In genomic region chr13:55527212-55527611, GRCm38 (mm10) we compare ENCODE assay signal across 19 mouse cellular contexts. TPM values are rescaled to one million over a fixed set of nuclear protein-coding genes. Genes with fewer than 3 reads are reported as not detected.
A peak's percentile ranks its signal among the peaks of the same experiment; 100 is the strongest.
DNase-seq lines count a peak whose midpoint lies in the region; ATAC-seq and TF ChIP-seq lines count a peak whose summit lies in the region.
"Had no signal": no experiment of that assay in that cellular context is flagged by ENCODE, and none has a peak within 500 bp of the region (broad histone marks: within the 10 kb centered on the region; RNA-seq: fewer than 3 reads in every experiment).

No protein-coding gene starts in this region.

- TF ChIP-seq POLR2A in MEL (IDR thresholded peaks at IDR 0.05; ENCODE audit: control insufficient read depth in 1 of 2, insufficient read depth in 1 of 2, low read depth in 1 of 2, low read length in 2 of 2, poor library complexity in 1 of 2): no peak

- H3K4me3 ChIP-seq in left cerebral cortex, adult 2 months: no peak overlapping the region
- H3K4me3 ChIP-seq in MEL (ENCODE audit: control insufficient read depth in 1 of 2, insufficient read depth in 1 of 2, low read depth in 2 of 2, low read length in 2 of 2): no peak overlapping the region
- peak overlapping the region; percentile 34 for H3K4me3 ChIP-seq in liver, embryonic 16.5 days (ENCODE audit: low read depth, low read length)
- H3K4me3 ChIP-seq: forebrain, embryonic 15.5 days; midbrain, embryonic 15.5 days had no signal

- H3K79me2 ChIP-seq in MEL (ENCODE audit: control insufficient read depth, insufficient read depth, low read length, poor library complexity): no peaks in the 10 kb centered on the region

- 47% methylated on average over 16 of the region's 16 CpGs for WGBS in liver, embryonic 16.5 days (ENCODE audit: insufficient replicate concordance)

- peak overlapping the region; percentile 19; the same call in 1 of the 2 replicates for H3K4me2 ChIP-seq in liver, embryonic 16.5 days (ENCODE audit: low read depth, low read length)
- H3K4me2 ChIP-seq: forebrain, embryonic 15.5 days; hindbrain, embryonic 14.5 days; midbrain, embryonic 15.5 days had no signal

- H3K9ac ChIP-seq in MEL (ENCODE audit: control insufficient read depth, low read depth, low read length, poor library complexity, severe bottlenecking): no peak overlapping the region
- H3K9ac ChIP-seq in liver, embryonic 16.5 days (ENCODE audit: low read depth, low read length): 0 out of 2 replicates have a peak overlapping the region, but pooled peaks have one; percentile 18
- H3K9ac ChIP-seq: forebrain, embryonic 15.5 days; hindbrain, embryonic 14.5 days; liver, embryonic 14.5 days; midbrain, embryonic 15.5 days had no signal

- H3K4me1 ChIP-seq in MEL (ENCODE audit: control insufficient read depth in 1 of 2, insufficient read depth in 2 of 2, low read length in 2 of 2): peaks cover 0 to 31% of the 10 kb centered on the region in 2 experiments; a peak in 3 of 4 replicates
- peaks cover 35% of the 10 kb centered on the region for H3K4me1 ChIP-seq in liver, embryonic 16.5 days (ENCODE audit: control insufficient read depth, low read depth, low read length)
- H3K4me1 ChIP-seq: forebrain, embryonic 15.5 days; midbrain, embryonic 15.5 days had no signal

- TF ChIP-seq RAD21 in MEL (IDR thresholded peaks at IDR 0.05; ENCODE audit: low read depth, low read length): no peak

- intact Hi-C loops in left cerebral cortex, adult 2 months (cut with DNase I): no loop called here

- peak overlapping the region; percentile 63; the same call in 1 of the 2 replicates for H3K27ac ChIP-seq in left cerebral cortex, adult 2 months
- H3K27ac ChIP-seq in MEL (ENCODE audit: control insufficient read depth, low read depth, low read length): peak overlapping the region; percentile 63; the same call in 1 of the 2 replicates
- H3K27ac ChIP-seq in liver, embryonic 16.5 days (ENCODE audit: low read length): peak overlapping the region; percentile 55
- H3K27ac ChIP-seq: forebrain, embryonic 15.5 days; hindbrain, embryonic 14.5 days; liver, embryonic 14.5 days; midbrain, embryonic 15.5 days had no signal

- H3K27me3 ChIP-seq in MEL (ENCODE audit: control insufficient read depth in 1 of 2, insufficient read depth in 2 of 2, low read length in 2 of 2): no peaks in the 10 kb centered on the region
- no peaks in the 10 kb centered on the region for H3K27me3 ChIP-seq in liver, embryonic 16.5 days (ENCODE audit: control insufficient read depth, insufficient read depth, low read depth, low read length)
- H3K27me3 ChIP-seq: forebrain, embryonic 15.5 days; midbrain, embryonic 15.5 days had no signal

- ATAC-seq in liver, embryonic 16.5 days (ENCODE audit: low read depth): no peak
- ATAC-seq: CD4-positive, CD25-positive, alpha-beta regulatory T cell, adult 4 months; forebrain, embryonic 15.5 days; intestine, embryonic 16.5 days; midbrain, embryonic 15.5 days had no signal

- no peak for TF ChIP-seq EP300 in MEL (IDR thresholded peaks at IDR 0.05; ENCODE audit: low read depth in 1 of 2, low read length in 2 of 2)

- no peaks in the 10 kb centered on the region for H3K9me3 ChIP-seq in MEL (replicated peaks; ENCODE audit: insufficient read depth, low read length)
- no peaks in the 10 kb centered on the region for H3K9me3 ChIP-seq in liver, embryonic 16.5 days (replicated peaks; ENCODE audit: control insufficient read depth, low read length)
- H3K9me3 ChIP-seq: forebrain, embryonic 15.5 days; midbrain, embryonic 15.5 days had no signal

- no peak for TF ChIP-seq CTCF in left cerebral cortex, adult 2 months (IDR thresholded peaks at IDR 0.05)
- no peak for TF ChIP-seq CTCF in MEL (IDR thresholded peaks at IDR 0.05 in 2 of 3, conservative IDR thresholded peaks at IDR 0.05 in 1 of 3; ENCODE audit: control insufficient read depth in 1 of 3, insufficient read depth in 1 of 3, low read depth in 2 of 3, low read length in 3 of 3, poor library complexity in 1 of 3, severe bottlenecking in 1 of 3)

- H3K36me3 ChIP-seq in MEL (ENCODE audit: control insufficient read depth in 1 of 2, insufficient read depth in 2 of 2, low read length in 2 of 2): peaks cover 2 to 18% of the 10 kb centered on the region in 2 experiments; a peak in 3 of 4 replicates
- peaks cover 2% of the 10 kb centered on the region for H3K36me3 ChIP-seq in liver, embryonic 16.5 days (ENCODE audit: control insufficient read depth, insufficient read depth)

- no peak for DNase-seq in left cerebral cortex, adult 2 months (ENCODE audit: extremely low spot score in 1 of 2, low spot score in 2 of 2)
- no peak for DNase-seq in left cerebral cortex, adult 8-10 months (ENCODE audit: low spot score in 2 of 2)
- DNase-seq in B cell, adult 2 months: peak; percentile 40 to 43
- no peak for DNase-seq in MEL (ENCODE audit: low read depth, low spot score)
- no peak for DNase-seq in retina, postnatal 1 day
- no peak for DNase-seq in left cerebral cortex, adult 18-20 months (ENCODE audit: low spot score in 2 of 2)
- no peak for DNase-seq in testis, postnatal 14 days (ENCODE audit: low spot score)
- DNase-seq: adrenal gland, adult 8-10 months; cerebellum, adult 18-20 months; cerebellum, postnatal 36 days; heart, adult 18-20 months; right cerebral cortex, adult 18-20 months had no signal

TF ChIP-seq in MEL, 35 proteins besides CTCF, POLR2A, EP300 and RAD21:
- TF ChIP-seq ZMIZ1 (IDR thresholded peaks at IDR 0.05; ENCODE audit: low read depth, low read length): no peak
- no peak for TF ChIP-seq GABPA (IDR thresholded peaks at IDR 0.05; ENCODE audit: low read depth, low read length)

RNA-seq across cellular contexts. Expression of gene Dok3, which starts 1.9 kb away (rescaled TPM):
- total RNA-seq in left cerebral cortex, adult 2 months (2021): 10 to 100 TPM; 10.1 to 18.2 TPM
- total RNA-seq in left cerebral cortex, adult 8-10 months (2022): 1 to 10 TPM; 3.7 to 6.3 (median 5.2) TPM
- total RNA-seq in MEL (2012; rRNA removed): 1.4 and 1.6 TPM in 2 replicates
- polyA plus RNA-seq in MEL (2012; ENCODE audit: insufficient read depth in 1 of 2, insufficient read length in 2 of 2, low read depth in 1 of 2, low replicate concordance in 2 of 2, missing spikeins in 1 of 2): 1 to 10 TPM in 1 of 2 experiments, not detected in 1; 4.3 TPM
- polyA plus RNA-seq in liver, embryonic 16.5 days (2015; fragmentation: Nextera tagmentation; extraction: Ambion mirVana): 9.3 and 10.9 TPM in 2 replicates
- 10 to 100 TPM in 1 of 2 experiments, 1 to 10 TPM in 1; 9.1 to 12.2 TPM for total RNA-seq in left cerebral cortex, adult 18-20 months (2021)

RNA-seq across cellular contexts. Expression of gene Ddx41, which starts 9.2 kb away (rescaled TPM):
- total RNA-seq in left cerebral cortex, adult 2 months (2021): 10 to 100 TPM; 63.7 to 65.7 TPM
- 10 to 100 TPM; 44.5 to 55.2 (median 48.2) TPM for total RNA-seq in left cerebral cortex, adult 8-10 months (2022)
- total RNA-seq in MEL (2012; rRNA removed): 58.5 and 61.6 TPM in 2 replicates
- 10 to 100 TPM in 1 of 2 experiments, not detected in 1; 88.8 TPM for polyA plus RNA-seq in MEL (2012; ENCODE audit: insufficient read depth in 1 of 2, insufficient read length in 2 of 2, low read depth in 1 of 2, low replicate concordance in 2 of 2, missing spikeins in 1 of 2)
- 20.9 and 22.0 TPM in 2 replicates for polyA plus RNA-seq in liver, embryonic 16.5 days (2015; fragmentation: Nextera tagmentation; extraction: Ambion mirVana)
- total RNA-seq in left cerebral cortex, adult 18-20 months (2021): 10 to 100 TPM; 52.2 to 62.0 TPM

RNA-seq across cellular contexts. Expression of gene Pdlim7, which starts 13.7 kb away (rescaled TPM):
- total RNA-seq in left cerebral cortex, adult 2 months (2021): 100 to 1,000 TPM in 1 of 2 experiments, 10 to 100 TPM in 1; 94.9 to 114 TPM
- total RNA-seq in left cerebral cortex, adult 8-10 months (2022): 10 to 100 TPM; 78.3 to 93.8 (median 85.9) TPM
- 12.3 and 15.7 TPM in 2 replicates for total RNA-seq in MEL (2012; rRNA removed)
- polyA plus RNA-seq in MEL (2012; ENCODE audit: insufficient read depth in 1 of 2, insufficient read length in 2 of 2, low read depth in 1 of 2, low replicate concordance in 2 of 2, missing spikeins in 1 of 2): 10 to 100 TPM in 1 of 2 experiments, not detected in 1; 40.6 TPM
- 24.4 and 27.9 TPM in 2 replicates for polyA plus RNA-seq in liver, embryonic 16.5 days (2015; fragmentation: Nextera tagmentation; extraction: Ambion mirVana)
- 100 to 1,000 TPM in 1 of 2 experiments, 10 to 100 TPM in 1; 91.7 to 101 TPM for total RNA-seq in left cerebral cortex, adult 18-20 months (2021)

RNA-seq across cellular contexts. Expression of gene Dbn1, which starts 39.3 kb away (rescaled TPM):
- 100 to 1,000 TPM; 303 to 325 TPM for total RNA-seq in left cerebral cortex, adult 2 months (2021)
- total RNA-seq in left cerebral cortex, adult 8-10 months (2022): 100 to 1,000 TPM; 216 to 253 (median 234) TPM
- 0.04 and 0.10 TPM in 2 replicates for total RNA-seq in MEL (2012; rRNA removed)
- under 1 TPM in 1 of 2 experiments, not detected in 1; 0.53 TPM for polyA plus RNA-seq in MEL (2012; ENCODE audit: insufficient read depth in 1 of 2, insufficient read length in 2 of 2, low read depth in 1 of 2, low replicate concordance in 2 of 2, missing spikeins in 1 of 2)
- polyA plus RNA-seq in liver, embryonic 16.5 days (2015; fragmentation: Nextera tagmentation; extraction: Ambion mirVana): 6.1 and 7.7 TPM in 2 replicates
- total RNA-seq in left cerebral cortex, adult 18-20 months (2021): 100 to 1,000 TPM; 263 to 271 TPM
- polyA plus RNA-seq: CD4-positive, CD25-positive, alpha-beta regulatory T cell, adult 4 months had no signal

RNA-seq across cellular contexts. Expression of gene Fam193b, which starts 43.7 kb away (rescaled TPM):
- total RNA-seq in left cerebral cortex, adult 2 months (2021): 10 to 100 TPM; 90.5 to 98.1 TPM
- total RNA-seq in left cerebral cortex, adult 8-10 months (2022): 10 to 100 TPM; 73.2 to 80.1 (median 73.8) TPM
- total RNA-seq in MEL (2012; rRNA removed): 11.7 and 11.9 TPM in 2 replicates
- 10 to 100 TPM in 1 of 2 experiments, not detected in 1; 38.7 TPM for polyA plus RNA-seq in MEL (2012; ENCODE audit: insufficient read depth in 1 of 2, insufficient read length in 2 of 2, low read depth in 1 of 2, low replicate concordance in 2 of 2, missing spikeins in 1 of 2)
- polyA plus RNA-seq in liver, embryonic 16.5 days (2015; fragmentation: Nextera tagmentation; extraction: Ambion mirVana): 8.4 and 8.7 TPM in 2 replicates
- total RNA-seq in left cerebral cortex, adult 18-20 months (2021): 10 to 100 TPM; 77.0 to 81.8 TPM

Comparison
In these comparisons a context has a peak if more than half of its experiments do, and no peak if none do; other contexts are left out.
1. DNase-seq: peak in B cell, adult 2 months (2 of 2); none in left cerebral cortex, adult 2 months (0 of 2), left cerebral cortex, adult 8-10 months (0 of 2), MEL (single experiment), retina, postnatal 1 day (single experiment), left cerebral cortex, adult 18-20 months (0 of 2) and testis, postnatal 14 days (single experiment).
2. Peak in every context shown above with its lines, with median percentiles within 50 percentile points of each other: H3K27ac ChIP-seq.